Mouse (Mus musculus) embryonic facial prominence, embryonic 12.5 days (tissue): Measurements from ENCODE around the gene Olfr297. TPM values are rescaled to one million over a fixed set of nuclear protein-coding genes. Genes with fewer than 3 reads are reported as not detected.

Experiments used
- ATAC-seq: fragments of 200-750 bp; cut with Nextera tagmentation; 2 replicates; pipeline ENCODE4 v1.8.0; 2017; ENCODE audit not compliant: insufficient number of reproducible peaks, insufficient read depth, low FRiP score, low TSS enrichment
- H3K27ac ChIP-seq: fragments of 300-500 bp; sonication (generic); 2 replicates; pipeline ENCODE4 v1.5.1; 2016; ENCODE audit warnings: mild to moderate bottlenecking
- H3K27me3 ChIP-seq: fragments of 300-500 bp; sonication (generic); 2 replicates; pipeline ENCODE4 v1.6.1; 2016; ENCODE audit warnings: mild to moderate bottlenecking, moderate library complexity
- H3K36me3 ChIP-seq: fragments of 300-500 bp; sonication (generic); 2 replicates; pipeline ENCODE4 v1.6.1; 2016; ENCODE audit warnings: mild to moderate bottlenecking
- H3K4me1 ChIP-seq: fragments of 300-500 bp; sonication (generic); 2 replicates; pipeline ENCODE4 v1.6.1; 2016
- H3K4me2 ChIP-seq: fragments of 300-500 bp; sonication (generic); replicated peaks from 2 replicates; pipeline ENCODE4 v1.6.1; 2016; ENCODE audit warnings: mild to moderate bottlenecking, moderate library complexity
- H3K4me3 ChIP-seq: fragments of 300-500 bp; sonication (generic); 2 replicates; pipeline ENCODE4 v1.5.1; 2016; ENCODE audit warnings: mild to moderate bottlenecking
- H3K9ac ChIP-seq: fragments of 300-500 bp; sonication (generic); 2 replicates; pipeline ENCODE4 v1.6.1; 2016; ENCODE audit warnings: mild to moderate bottlenecking, moderate library complexity
- H3K9me3 ChIP-seq: fragments of 300-500 bp; sonication (generic); 2 replicates; pipeline ENCODE4 v1.6.1; 2016; ENCODE audit warnings: mild to moderate bottlenecking, moderate library complexity
- WGBS: fragments of 180-500 bp; shearing (Covaris S2); methylation state at CpG from one replicate; pipeline ENCODE4 v1.1.7; 2016; 5-methylcytosine and 5-hydroxymethylcytosine counted together
- polyA plus RNA-seq: library from polyadenylated mRNA; unstranded; fragments of >200 nt; fragmentation: Nextera tagmentation; extraction: Ambion mirVana; gene quantifications from 2 replicates; pipeline ENCODE4 v1.2.1, GENCODE M21; 2016

Gene Olfr297
- polyA plus RNA-seq: not detected in 2 replicates

GRCm38 (mm10) chr7:86519668-86520067, at the start of gene Olfr297:
Olfr297 (plus strand) TSS chr7:86519968.
- Histone ChIP-seq H3K9me3 (no peaks in the 10 kb centered on the region), H3K27me3 (no peaks in the 10 kb centered on the region), H3K4me1 (no peaks in the 10 kb centered on the region), H3K36me3 (no peaks in the 10 kb centered on the region), H3K27ac (no peak within 1 kb of the TSS), H3K4me2 (no peak within 1 kb of the TSS), H3K9ac (no peak within 1 kb of the TSS), H3K4me3 (no peak within 1 kb of the TSS)
- no peak for ATAC-seq

GRCm38 (mm10) chr7:86492384-86492783, 27.4 kb upstream of the Olfr297 start, which contains the start of gene Olfr298:
Olfr298 (minus strand) TSS chr7:86492484.
- Histone ChIP-seq H3K27ac (no peak within 1 kb of the TSS), H3K4me3 (no peak within 1 kb of the TSS), H3K27me3 (no peaks in the 10 kb centered on the region), H3K4me1 (no peaks in the 10 kb centered on the region), H3K4me2 (no peak within 1 kb of the TSS), H3K36me3 (no peaks in the 10 kb centered on the region), H3K9me3 (no peaks in the 10 kb centered on the region), H3K9ac (no peak within 1 kb of the TSS)
- WGBS: 76% methylated on average over 1 of the region's 1 CpGs
- ATAC-seq: no peak

Other genes starting within 250 kb of the Olfr297 start
- not detected in 2 replicates for gene Olfr310, start 242.8 kb upstream of the Olfr297 start, polyA plus RNA-seq
- gene Olfr309, start 206.3 kb upstream of the Olfr297 start, polyA plus RNA-seq: not detected in 2 replicates
- gene Olfr308, start 194.3 kb upstream of the Olfr297 start, polyA plus RNA-seq: not detected in 2 replicates
- gene Olfr307, start 182.4 kb upstream of the Olfr297 start, polyA plus RNA-seq: not detected in 2 replicates
- not detected in 2 replicates for gene Olfr305, start 153.0 kb upstream of the Olfr297 start, polyA plus RNA-seq
- not detected in 2 replicates for gene Olfr304, start 133.3 kb upstream of the Olfr297 start, polyA plus RNA-seq
- not detected in 2 replicates for gene Olfr303, start 122.2 kb upstream of the Olfr297 start, polyA plus RNA-seq
- gene Olfr301, start 116.1 kb upstream of the Olfr297 start, polyA plus RNA-seq: not detected in 2 replicates
- gene Olfr299, start 60.0 kb upstream of the Olfr297 start, polyA plus RNA-seq: 0.04 TPM in 1 of 2 replicates, not detected in the other
- not detected in 2 replicates for gene Olfr298, start 27.5 kb upstream of the Olfr297 start, polyA plus RNA-seq
- not detected in 2 replicates for gene Olfr295, start 63.9 kb downstream of the Olfr297 start, polyA plus RNA-seq
- not detected in 2 replicates for gene Olfr294, start 96.7 kb downstream of the Olfr297 start, polyA plus RNA-seq
- gene Olfr293, start 129.1 kb downstream of the Olfr297 start, polyA plus RNA-seq: not detected in 2 replicates
- gene Olfr292, start 168.4 kb downstream of the Olfr297 start, polyA plus RNA-seq: not detected in 2 replicates